Mouse (Mus musculus): ENCODE results near the gene Zfp994. TPM values are rescaled to one million over a fixed set of nuclear protein-coding genes. Genes with fewer than 3 reads are reported as not detected.
"Not testable (repeated sequence)": the region's sequence is repeated elsewhere in the genome, so short reads cannot be mapped to it uniquely, and the experiment has no call there.

Zfp994 gene
- 1 to 10 TPM; 5.0 to 5.4 TPM for total RNA-seq (2021)
- long read RNA-seq, full-length matches to known transcripts = 2 of 5 reads
- long read RNA-seq, partial matches to known transcripts = 0 of 5 reads
- long read RNA-seq, other reads (novel, unspliced or antisense) = 3 of 5 reads

DNA sequence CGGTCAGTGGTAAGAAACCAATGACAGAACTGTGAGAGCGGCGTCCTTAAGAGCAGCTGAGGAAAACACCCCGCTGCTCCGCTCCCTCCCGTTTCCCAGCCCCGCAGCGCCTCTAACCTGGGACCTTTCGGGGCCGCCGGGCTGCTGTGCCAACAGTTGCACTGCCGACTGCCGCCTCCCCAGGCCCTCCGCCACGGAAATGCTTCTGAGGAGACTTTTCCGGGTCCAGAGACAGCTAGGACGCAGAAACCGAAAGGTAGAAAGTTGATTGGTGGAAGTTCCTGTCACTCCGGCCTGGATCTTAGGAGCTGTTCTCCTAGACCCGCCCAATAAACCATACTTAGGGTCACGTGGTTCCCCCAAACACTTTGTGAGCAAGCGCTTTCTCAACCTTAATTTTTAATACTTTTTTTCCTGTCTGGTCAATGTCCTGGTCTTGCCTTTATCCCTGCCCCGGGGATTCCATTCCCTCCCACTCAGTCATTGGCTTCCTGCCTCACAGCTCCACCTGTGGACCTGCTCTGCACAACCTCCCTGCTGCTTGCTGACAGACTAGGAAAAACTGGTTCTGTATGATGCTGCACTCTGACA, at the start of gene Zfp994:
TSS of gene Zfp994 (minus strand) at position 195 of the 591 bp plus-strand sequence.
- peak; percentile 93 to 99 for DNase-seq (ENCODE audit: low spot score in 2 of 2)

DNA sequence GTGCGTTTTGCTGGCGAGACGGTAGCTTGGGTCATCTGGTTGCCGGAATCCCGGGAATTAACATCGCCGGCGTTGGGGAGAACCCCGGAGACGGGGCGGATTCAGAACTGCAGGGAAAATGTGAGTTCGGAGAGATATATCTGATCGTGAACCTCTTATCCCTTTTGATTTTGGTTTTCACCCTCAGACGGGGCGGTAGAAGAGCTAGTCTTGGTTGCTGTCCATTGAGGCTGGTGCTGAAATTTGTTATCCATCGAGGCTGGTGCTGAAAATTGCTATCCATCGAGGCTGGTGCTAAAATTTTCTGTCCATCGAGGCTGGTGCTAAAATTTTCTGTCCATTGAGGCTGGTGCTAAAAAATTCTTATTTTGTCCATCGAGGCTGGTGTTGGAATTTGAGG, 5.3 kb upstream of the Zfp994 start:
- DNase-seq (ENCODE audit: low spot score in 2 of 2) = not testable (repeated sequence)

- DNase-seq (ENCODE audit: low spot score in 2 of 2) = not testable (repeated sequence)
Measured at GRCm38 (mm10) chr17:22225015-22225414, 401 bp downstream of the Zfp994 start.

DNA sequence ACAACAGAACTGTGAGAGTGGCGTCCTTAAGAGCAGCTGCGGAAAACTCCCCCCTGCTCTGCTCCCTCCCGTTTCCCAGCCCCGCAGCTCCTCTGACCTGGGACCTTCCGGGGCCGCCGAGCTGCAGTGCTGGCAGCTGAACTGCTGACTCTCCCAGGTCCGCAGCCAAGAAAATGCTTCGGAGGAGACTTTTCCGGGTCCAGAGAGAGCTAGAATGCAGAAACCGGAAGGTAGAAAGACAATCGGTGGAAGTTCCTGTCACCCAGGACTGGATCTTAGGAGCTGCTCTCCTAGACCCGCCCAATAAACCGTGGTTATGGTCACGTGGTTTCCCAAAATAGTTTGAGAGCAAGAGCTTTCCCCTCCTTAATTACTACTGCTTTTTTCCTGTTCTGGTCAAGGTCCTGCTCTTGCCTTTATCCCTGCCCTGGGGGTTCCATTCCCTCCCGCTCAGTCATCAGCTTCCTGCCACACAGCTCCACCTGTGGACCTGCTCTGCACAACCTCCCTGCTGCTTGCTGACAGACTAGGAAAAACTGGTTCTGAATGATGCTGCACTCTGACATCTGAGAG, 59.6 kb downstream of the Zfp994 start, which contains the start of gene Zfp947:
TSS of gene Zfp947 (minus strand) at position 469 of the 573 bp plus-strand sequence.
- DNase-seq (ENCODE audit: low spot score in 2 of 2) = peak; percentile 1 to 27

DNA sequence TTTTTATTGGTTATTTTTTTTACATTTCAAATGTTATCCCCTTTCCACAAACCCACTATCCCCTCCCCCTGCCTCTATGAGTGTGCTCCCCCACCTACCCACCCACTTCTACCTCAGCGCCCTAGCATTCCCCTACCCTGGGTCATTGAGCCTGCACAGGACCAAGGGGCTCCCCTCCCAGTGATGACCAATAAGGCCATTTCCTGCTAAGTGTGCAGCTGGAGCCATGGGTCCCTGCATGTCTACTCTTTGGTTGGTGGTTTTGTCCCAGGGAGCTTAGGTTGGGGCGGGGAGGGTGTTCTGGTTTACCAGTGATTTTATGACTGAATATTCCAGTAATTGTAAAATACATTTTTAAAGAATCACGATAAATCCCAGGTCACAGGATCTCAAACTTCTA, 60.1 kb downstream of the Zfp994 start:
- not testable (repeated sequence) for DNase-seq (ENCODE audit: low spot score in 2 of 2)

GRCm38 (mm10) chr17:22153951-22154350, 71.5 kb downstream of the Zfp994 start:
- not testable (repeated sequence) for DNase-seq (ENCODE audit: low spot score in 2 of 2)

Other genes with a start within 250 kb of the Zfp994 start
- gene Zfp947, start 59.4 kb downstream of the Zfp994 start, total RNA-seq (2021) = 1 to 10 TPM in 1 of 2 experiments, under 1 TPM in 1; 0.58 to 1.0 TPM
- 10 to 100 TPM; 10.3 to 11.2 TPM for gene CT030661.1, start 89.2 kb upstream of the Zfp994 start, total RNA-seq (2021)
- 10 to 100 TPM in 1 of 2 experiments, 1 to 10 TPM in 1; 8.6 to 10.2 TPM for gene Zfp944, start 135.8 kb upstream of the Zfp994 start, total RNA-seq (2021)
- 10 to 100 TPM; 12.2 to 12.6 TPM for gene Zfp758, start 135.8 kb upstream of the Zfp994 start, total RNA-seq (2021)
- 10 to 100 TPM; 10.7 to 11.2 TPM for gene Zfp946, start 198.6 kb upstream of the Zfp994 start, total RNA-seq (2021)